Mouse (Mus musculus): ENCODE results near the gene Rpl29. TPM values are rescaled to one million over a fixed set of nuclear protein-coding genes. Genes with fewer than 3 reads are reported as not detected.

The Rpl29 gene
- polyA plus RNA-seq, 1 experiment from 2014 or later: 862 TPM

GRCm38 (mm10) chr9:106428719-106429220, 484 bp upstream of the Rpl29 start:
- Histone ChIP-seq H3K9me3 (no peaks in the 10 kb centered on the region), H3K36me3 (peaks cover 35% of the 10 kb centered on the region), H3K27ac (peak overlapping the region; percentile 98), H3K4me3 (peak overlapping the region; percentile 97), H3K27me3 (ENCODE audit: insufficient read depth, poor library complexity, severe bottlenecking) (no peaks in the 10 kb centered on the region), H3K4me1 (peaks cover 33% of the 10 kb centered on the region)
- peak; percentile 86 for DNase-seq (ENCODE audit: low spot score)
- WGBS: 21% methylated on average over 11 of the region's 11 CpGs

- 2% methylated on average over 4 of the region's 4 CpGs for WGBS
Measured at GRCm38 (mm10) chr9:106430015-106430264, 686 bp downstream of the Rpl29 start.

GRCm38 (mm10) chr9:106433389-106433788, 4.1 kb downstream of the Rpl29 start:
- Histone ChIP-seq H3K4me1 (peaks cover 54% of the 10 kb centered on the region), H3K9me3 (no peaks in the 10 kb centered on the region), H3K36me3 (peaks cover 42% of the 10 kb centered on the region), H3K27ac (no peak overlapping the region), H3K4me3 (no peak overlapping the region), H3K27me3 (ENCODE audit: insufficient read depth, poor library complexity, severe bottlenecking) (no peaks in the 10 kb centered on the region)
- 70% methylated on average over 7 of the region's 7 CpGs for WGBS
- DNase-seq (ENCODE audit: low spot score): no peak

More at GRCm38 (mm10) chr9:106430015-106430264, 686 bp downstream of the Rpl29 start:
- H3K9me3 ChIP-seq: no peaks in the 10 kb centered on the region
- DNase-seq (ENCODE audit: low spot score): no peak
- peaks cover 37% of the 10 kb centered on the region for H3K4me1 ChIP-seq
- H3K4me3 ChIP-seq: peak overlapping the region; percentile 97
- peak overlapping the region; percentile 98 for H3K27ac ChIP-seq
- no peaks in the 10 kb centered on the region for H3K27me3 ChIP-seq (ENCODE audit: insufficient read depth, poor library complexity, severe bottlenecking)
- H3K36me3 ChIP-seq: peaks cover 42% of the 10 kb centered on the region

GRCm38 (mm10) chr9:106436566-106436965, 7.3 kb downstream of the Rpl29 start:
- Histone ChIP-seq H3K27ac (no peak overlapping the region), H3K4me1 (peaks cover 50% of the 10 kb centered on the region), H3K4me3 (no peak overlapping the region), H3K36me3 (peaks cover 29% of the 10 kb centered on the region), H3K9me3 (no peaks in the 10 kb centered on the region), H3K27me3 (ENCODE audit: insufficient read depth, poor library complexity, severe bottlenecking) (no peaks in the 10 kb centered on the region)
- 83% methylated on average over 9 of the region's 9 CpGs for WGBS
- DNase-seq (ENCODE audit: low spot score): no peak

- Histone ChIP-seq H3K4me1 (peaks cover 31% of the 10 kb centered on the region), H3K4me3 (no peak overlapping the region), H3K27ac (no peak overlapping the region), H3K27me3 (ENCODE audit: insufficient read depth, poor library complexity, severe bottlenecking) (no peaks in the 10 kb centered on the region), H3K36me3 (no peaks in the 10 kb centered on the region), H3K9me3 (no peaks in the 10 kb centered on the region)
- 69% methylated on average over 5 of the region's 5 CpGs for WGBS
- DNase-seq (ENCODE audit: low spot score): no peak
Measured at GRCm38 (mm10) chr9:106442680-106443079, 13.4 kb downstream of the Rpl29 start.

GRCm38 (mm10) chr9:106444836-106445235, 15.6 kb downstream of the Rpl29 start:
- DNase-seq (ENCODE audit: low spot score): no peak

GRCm38 (mm10) chr9:106447348-106447747, 18.1 kb downstream of the Rpl29 start, which contains the start of the genes Abhd14b and Abhd14a:
Gene Abhd14b, plus strand, starts transcription at chr9:106447459.
Gene Abhd14a, minus strand, starts transcription at chr9:106447678.
- peaks cover 4% of the 10 kb centered on the region; the same call in 1 of the 2 replicates for H3K27me3 ChIP-seq (ENCODE audit: insufficient read depth, poor library complexity, severe bottlenecking)
- no peaks in the 10 kb centered on the region for H3K9me3 ChIP-seq
- peaks cover 61% of the 10 kb centered on the region for H3K4me1 ChIP-seq
- peak; percentile 97 for DNase-seq (ENCODE audit: low spot score)
- peak within 1 kb of the TSS; percentile 65 for H3K4me3 ChIP-seq
- H3K27ac ChIP-seq: peak within 1 kb of the TSS; percentile 87
- no peaks in the 10 kb centered on the region for H3K36me3 ChIP-seq
- WGBS: 0% methylated on average over 24 of the region's 24 CpGs

More at GRCm38 (mm10) chr9:106444836-106445235, 15.6 kb downstream of the Rpl29 start:
- Histone ChIP-seq H3K9me3 (no peaks in the 10 kb centered on the region), H3K36me3 (no peaks in the 10 kb centered on the region), H3K27ac (no peak overlapping the region), H3K27me3 (ENCODE audit: insufficient read depth, poor library complexity, severe bottlenecking) (peaks cover 1% of the 10 kb centered on the region; the same call in 1 of the 2 replicates), H3K4me1 (peaks cover 36% of the 10 kb centered on the region), H3K4me3 (no peak overlapping the region)
- 81% methylated on average over 4 of the region's 4 CpGs for WGBS

GRCm38 (mm10) chr9:106447951-106448350, 18.7 kb downstream of the Rpl29 start:
- peaks cover 4% of the 10 kb centered on the region; the same call in 1 of the 2 replicates for H3K27me3 ChIP-seq (ENCODE audit: insufficient read depth, poor library complexity, severe bottlenecking)
- peaks cover 67% of the 10 kb centered on the region for H3K4me1 ChIP-seq
- H3K27ac ChIP-seq: peak overlapping the region; percentile 87
- 34% methylated on average over 9 of the region's 9 CpGs for WGBS
- DNase-seq (ENCODE audit: low spot score): no peak
- peak overlapping the region; percentile 65 for H3K4me3 ChIP-seq
- no peaks in the 10 kb centered on the region for H3K36me3 ChIP-seq
- H3K9me3 ChIP-seq: no peaks in the 10 kb centered on the region

GRCm38 (mm10) chr9:106448498-106449031, 19.3 kb downstream of the Rpl29 start:
- H3K4me3 ChIP-seq: peak overlapping the region; percentile 65
- peak overlapping the region; percentile 87 for H3K27ac ChIP-seq
- no peaks in the 10 kb centered on the region for H3K9me3 ChIP-seq
- H3K4me1 ChIP-seq: peaks cover 73% of the 10 kb centered on the region
- peak; percentile 85 for DNase-seq (ENCODE audit: low spot score)
- under 1% methylated on average over 23 of the region's 23 CpGs for whole genome bisulfite sequencing
- no peaks in the 10 kb centered on the region for H3K36me3 ChIP-seq
- H3K27me3 ChIP-seq (ENCODE audit: insufficient read depth, poor library complexity, severe bottlenecking): peaks cover 4% of the 10 kb centered on the region; the same call in 1 of the 2 replicates

- peaks cover 87% of the 10 kb centered on the region for H3K4me1 ChIP-seq
- no peaks in the 10 kb centered on the region for H3K36me3 ChIP-seq
- DNase-seq (ENCODE audit: low spot score): no peak
- WGBS: 87% methylated on average over 8 of the region's 8 CpGs
- H3K27me3 ChIP-seq (ENCODE audit: insufficient read depth, poor library complexity, severe bottlenecking): peaks cover 4% of the 10 kb centered on the region; the same call in 1 of the 2 replicates
- H3K27ac ChIP-seq: peak overlapping the region; percentile 64; the same call in 1 of the 2 replicates
- H3K4me3 ChIP-seq: no peak overlapping the region; the same call in 1 of the 2 replicates
- no peaks in the 10 kb centered on the region for H3K9me3 ChIP-seq
Measured at GRCm38 (mm10) chr9:106449947-106450346, 20.7 kb downstream of the Rpl29 start.

- Histone ChIP-seq H3K36me3 (no peaks in the 10 kb centered on the region), H3K27ac (peak overlapping the region; percentile 64), H3K4me3 (peak overlapping the region; percentile 22; the same call in 1 of the 2 replicates), H3K27me3 (ENCODE audit: insufficient read depth, poor library complexity, severe bottlenecking) (peaks cover 4% of the 10 kb centered on the region; the same call in 1 of the 2 replicates), H3K9me3 (no peaks in the 10 kb centered on the region), H3K4me1 (peaks cover 90% of the 10 kb centered on the region)
- DNase-seq (ENCODE audit: low spot score): no peak
- WGBS: 8% methylated on average over 9 of the region's 9 CpGs
Measured at GRCm38 (mm10) chr9:106450661-106451060, 21.4 kb downstream of the Rpl29 start.

GRCm38 (mm10) chr9:106451298-106451697, 22.0 kb downstream of the Rpl29 start:
- peaks cover 93% of the 10 kb centered on the region for H3K4me1 ChIP-seq
- H3K36me3 ChIP-seq: 0 out of 2 replicates have a peak, but pooled peaks cover 1% of the 10 kb centered on the region
- no peaks in the 10 kb centered on the region for H3K9me3 ChIP-seq
- DNase-seq (ENCODE audit: low spot score): no peak
- peaks cover 4% of the 10 kb centered on the region; the same call in 1 of the 2 replicates for H3K27me3 ChIP-seq (ENCODE audit: insufficient read depth, poor library complexity, severe bottlenecking)
- H3K4me3 ChIP-seq: peak overlapping the region; percentile 22; the same call in 1 of the 2 replicates
- H3K27ac ChIP-seq: peak overlapping the region; percentile 39; the same call in 1 of the 2 replicates
- WGBS: 69% methylated on average over 11 of the region's 11 CpGs

GRCm38 (mm10) chr9:106451899-106452298, 22.6 kb downstream of the Rpl29 start:
- DNase-seq (ENCODE audit: low spot score): no peak
- Histone ChIP-seq H3K27ac (peak overlapping the region; percentile 39), H3K27me3 (ENCODE audit: insufficient read depth, poor library complexity, severe bottlenecking) (peaks cover 4% of the 10 kb centered on the region; the same call in 1 of the 2 replicates), H3K4me3 (no peak overlapping the region), H3K4me1 (peaks cover 98% of the 10 kb centered on the region), H3K9me3 (no peaks in the 10 kb centered on the region), H3K36me3 (0 out of 2 replicates have a peak, but pooled peaks cover 7% of the 10 kb centered on the region)
- WGBS: 48% methylated on average over 2 of the region's 2 CpGs

All from heart, embryonic 10.5 days (tissue).